Mouse (Mus musculus): ENCODE measurements at regions not wholly inside any gene's neighbourhood (a gene's known extent, or its start where the extent isn't known, plus 50 kb on each side); places are given as distances from the start of the nearest gene placed in this dataset.

DNA sequence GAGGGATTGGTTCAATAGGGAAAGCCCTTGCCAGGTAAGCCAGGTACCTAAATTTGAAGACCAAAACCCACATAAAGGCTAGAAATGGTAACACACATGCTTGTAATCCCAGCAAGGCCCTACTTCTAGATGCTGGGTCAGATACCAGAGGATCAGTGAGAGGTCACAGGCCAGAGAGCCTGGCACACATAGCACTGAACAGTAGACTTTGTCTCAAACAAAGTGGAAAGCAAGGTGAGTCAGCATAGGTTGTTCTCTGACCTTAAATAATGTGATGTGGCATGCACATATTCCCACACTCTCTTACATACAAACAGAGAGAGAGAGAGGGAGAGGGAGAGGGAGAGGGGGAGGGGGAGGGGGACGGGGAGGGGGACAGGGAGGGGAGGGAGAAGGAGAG, 100.3 kb upstream of the Cadm1 start:
- TF ChIP-seq POLR2A (IDR thresholded peaks at IDR 0.05; ENCODE audit: extremely low read depth, insufficient read depth, low read length) (no peak), CTCF (IDR thresholded peaks at IDR 0.05; ENCODE audit: low read depth, low read length) (no peak)
